Mouse (Mus musculus): ENCODE data around the gene Cntn1.

The Cntn1 gene

DNA sequence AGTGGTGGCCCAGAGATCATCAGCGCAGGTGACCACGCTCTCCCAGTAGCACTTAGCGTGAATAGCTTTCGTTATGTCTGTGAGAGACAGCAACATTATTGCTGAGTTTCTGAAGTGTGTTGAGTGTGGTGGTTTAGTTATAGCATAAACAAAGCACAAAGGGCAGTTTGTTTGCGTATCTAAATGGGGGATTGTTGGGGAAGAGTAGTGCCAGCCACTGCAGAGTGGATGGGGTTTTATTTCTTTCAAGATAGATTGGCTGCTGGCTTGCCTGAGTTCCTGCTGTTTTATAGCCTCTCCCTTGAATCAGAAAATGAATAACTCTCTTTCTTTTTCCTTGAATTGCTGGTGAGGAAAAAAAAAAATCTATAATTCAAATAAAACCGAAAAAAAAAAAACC lies 86.1 kb downstream of the Cntn1 start:
- no peak for DNase-seq (ENCODE audit: low read depth, low spot score)

DNA sequence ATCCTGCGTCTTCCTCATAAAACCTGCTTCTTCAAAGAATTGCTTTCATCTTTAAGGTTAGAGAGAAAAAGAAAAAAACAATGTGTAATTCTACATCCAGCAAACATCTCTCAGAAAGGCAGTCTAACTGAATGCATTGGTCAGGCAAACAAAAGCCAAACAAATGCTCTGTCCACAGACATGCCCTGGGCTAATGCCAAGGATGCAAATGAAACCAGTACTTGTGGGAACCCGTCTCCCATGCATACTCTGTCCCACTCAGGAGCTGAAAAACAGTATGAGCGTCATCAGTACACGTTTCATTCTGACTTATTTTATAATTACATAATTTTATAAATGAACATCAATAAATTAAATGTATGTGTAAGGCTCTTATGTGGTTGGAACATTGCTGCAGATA lies 91.0 kb downstream of the Cntn1 start:
- DNase-seq (ENCODE audit: low read depth, low spot score) = no peak

DNA sequence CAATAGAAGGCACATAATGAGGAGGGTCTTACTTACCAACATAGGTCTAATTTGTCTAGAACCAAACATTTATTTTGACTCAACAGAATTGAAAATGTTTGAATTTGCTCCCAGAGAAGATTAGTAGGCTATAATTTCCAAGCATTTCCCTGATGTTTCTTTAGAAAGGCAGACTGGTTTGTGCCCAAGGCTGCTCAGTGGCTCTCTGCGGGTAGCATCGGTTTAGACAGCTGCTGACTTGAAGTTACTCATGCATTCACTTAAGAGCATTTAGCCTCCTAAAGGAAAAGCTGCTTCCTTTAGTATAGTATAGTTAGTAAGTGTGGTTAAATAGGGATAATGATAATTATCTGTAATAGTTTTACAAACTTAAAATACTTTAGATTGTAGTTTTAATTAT lies 104.0 kb downstream of the Cntn1 start:
- DNase-seq (ENCODE audit: low read depth, low spot score) = no peak

DNA sequence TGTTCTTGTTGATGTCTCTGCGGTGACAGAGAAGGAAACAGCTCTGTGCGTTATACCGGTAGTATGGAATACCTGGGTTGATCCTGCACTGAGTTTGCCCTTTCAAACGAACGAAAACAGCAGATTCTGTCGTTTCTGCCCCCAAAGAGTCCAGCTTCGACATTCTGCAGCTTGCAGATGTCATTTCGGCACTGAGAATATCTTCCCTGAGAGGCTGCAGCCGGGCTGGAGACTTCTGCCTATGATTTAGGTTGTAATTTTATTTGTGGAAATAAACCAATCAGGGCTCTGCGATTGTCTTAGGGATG lies 109.8 kb downstream of the Cntn1 start:
- no peak for DNase-seq (ENCODE audit: low read depth, low spot score)

DNA sequence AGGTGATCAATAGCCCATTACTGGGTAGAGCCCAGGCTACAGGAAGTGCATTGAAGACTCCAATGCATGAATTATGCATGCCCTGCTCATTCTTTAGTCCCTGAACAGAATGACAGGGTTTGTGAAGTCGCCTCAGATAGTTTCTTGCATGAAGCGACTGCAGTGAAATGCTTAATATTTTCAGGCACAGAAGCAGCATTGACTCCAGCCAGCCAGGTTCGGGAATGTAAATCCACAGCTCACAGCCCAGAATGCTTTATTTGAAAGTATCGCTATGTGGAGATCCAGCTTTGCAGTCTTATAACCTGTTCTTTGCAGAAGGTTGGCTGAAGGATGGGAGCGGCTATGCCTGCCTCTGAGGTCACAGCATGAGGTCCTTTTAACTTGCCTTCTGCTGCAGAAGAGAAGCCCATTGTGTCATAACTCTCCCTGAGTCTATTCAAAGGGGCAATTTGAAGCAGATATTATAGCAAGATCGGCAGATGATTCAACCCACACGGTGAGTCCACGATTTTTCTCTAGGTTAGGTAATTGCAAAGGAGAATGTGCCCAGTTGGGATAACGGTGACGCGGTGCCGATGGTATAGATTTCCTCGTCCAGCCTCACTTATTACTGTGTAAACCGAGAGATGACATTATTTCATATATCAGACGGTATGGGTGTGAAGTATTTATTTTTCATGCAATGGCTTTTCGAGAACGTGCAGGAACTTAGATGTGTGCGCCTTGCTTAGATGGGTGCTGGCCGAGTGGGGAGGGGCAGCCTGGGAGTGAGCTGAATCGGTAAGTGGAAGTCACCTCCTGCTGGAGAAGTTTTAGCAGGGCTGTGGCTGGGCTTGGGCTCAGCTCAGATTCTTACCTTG lies 110.4 kb downstream of the Cntn1 start:
- no peak for DNase-seq (ENCODE audit: low read depth, low spot score)

DNA sequence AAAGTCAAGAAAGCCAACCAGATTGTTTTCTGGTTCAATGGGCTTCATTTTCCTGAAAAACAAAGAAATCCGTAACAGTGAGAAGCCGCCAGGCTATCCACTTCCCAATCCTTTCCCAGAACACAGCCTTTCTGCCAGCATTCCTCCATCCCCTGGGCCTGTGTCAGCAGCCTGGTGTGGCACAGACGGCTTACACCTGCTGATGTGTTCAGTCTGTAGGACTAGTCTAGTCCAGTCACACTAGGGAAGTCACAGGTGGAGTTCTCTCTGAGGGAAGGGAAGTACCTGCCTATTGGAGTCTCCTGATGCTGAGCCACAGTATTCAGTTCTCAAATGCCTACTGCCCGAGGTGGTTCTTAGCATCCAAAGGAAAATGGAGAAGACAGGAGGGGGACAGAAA lies 111.9 kb downstream of the Cntn1 start:
- no peak for DNase-seq (ENCODE audit: low read depth, low spot score)

DNA sequence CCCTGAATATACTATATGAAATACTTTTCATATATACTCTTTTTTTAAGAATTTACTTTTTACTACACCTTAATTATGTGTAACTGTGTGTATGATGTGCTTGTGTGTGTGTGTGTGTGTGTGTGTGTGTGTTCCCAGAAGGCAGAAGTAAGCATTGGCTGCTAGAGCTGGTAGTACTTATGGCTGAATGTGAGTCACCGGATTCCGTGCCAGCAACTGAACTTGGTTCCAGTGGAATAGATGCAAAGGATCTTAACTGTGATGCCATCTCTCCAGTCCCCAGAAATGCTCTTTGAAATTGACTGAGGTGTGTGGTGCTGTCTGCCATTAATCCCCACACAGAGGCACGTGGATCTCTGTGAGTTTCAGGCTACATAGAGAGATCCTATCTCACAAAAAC lies 113.2 kb downstream of the Cntn1 start:
- no peak for DNase-seq (ENCODE audit: low read depth, low spot score)

DNA sequence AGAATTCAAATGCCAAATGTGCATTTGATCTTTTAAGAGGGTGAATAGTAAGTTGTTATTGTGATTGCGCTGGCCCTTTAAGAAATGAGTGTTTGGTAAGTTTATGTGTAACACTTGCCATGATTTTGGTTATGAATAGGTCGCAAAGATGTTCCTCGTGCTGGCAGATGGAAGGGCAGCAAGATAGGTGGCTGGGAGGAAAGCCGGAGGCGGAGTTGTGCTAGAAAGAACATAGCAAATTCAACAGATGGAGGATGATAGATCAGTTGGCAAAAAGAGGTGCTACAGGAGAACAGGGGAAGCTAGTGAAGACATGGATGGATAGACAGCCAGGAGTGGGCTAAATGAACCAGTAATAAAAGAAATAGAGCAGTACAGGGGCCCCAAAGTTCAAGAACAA lies 115.3 kb downstream of the Cntn1 start:
- no peak for DNase-seq (ENCODE audit: low read depth, low spot score)

DNA sequence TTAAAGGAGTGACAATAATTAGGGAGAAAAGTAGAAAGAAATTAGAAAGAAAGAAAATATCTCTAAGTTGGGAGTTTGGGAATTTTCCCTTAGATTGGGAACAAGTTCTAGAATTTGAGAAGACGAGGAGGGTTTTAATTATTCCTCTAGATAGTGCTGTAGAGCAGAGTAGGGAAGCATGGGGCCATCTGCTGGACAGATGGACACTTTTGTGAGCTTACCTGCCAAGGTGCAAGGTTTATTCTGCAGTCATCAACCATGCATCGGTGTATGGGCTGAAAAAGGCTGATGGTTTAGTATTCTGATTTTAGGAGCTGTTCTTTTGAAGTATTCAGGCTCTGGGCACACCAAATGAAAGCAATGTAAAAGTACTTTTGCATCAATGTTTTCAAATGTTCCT lies 124.8 kb downstream of the Cntn1 start:
- DNase-seq (ENCODE audit: low read depth, low spot score) = no peak

DNA sequence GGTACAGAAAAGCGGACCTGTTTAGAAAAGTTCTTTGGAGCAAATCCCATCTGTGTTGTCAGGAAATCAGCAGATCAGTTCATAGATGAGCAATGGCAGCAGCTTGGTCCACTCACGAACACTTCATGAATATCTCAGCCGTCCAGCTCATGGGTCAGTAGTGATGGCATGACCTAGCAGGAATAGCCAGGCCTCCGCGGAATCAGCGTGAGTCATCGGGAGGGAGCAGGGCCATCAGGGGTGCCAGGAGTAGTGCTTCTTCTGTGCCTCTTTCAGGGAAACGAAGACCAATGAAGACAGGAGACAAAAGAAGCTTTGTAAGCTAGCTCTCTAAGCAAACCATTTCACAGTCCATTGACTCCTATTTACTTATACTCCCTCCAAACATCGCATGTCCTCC lies 126.4 kb downstream of the Cntn1 start:
- no peak for DNase-seq (ENCODE audit: low read depth, low spot score)

DNA sequence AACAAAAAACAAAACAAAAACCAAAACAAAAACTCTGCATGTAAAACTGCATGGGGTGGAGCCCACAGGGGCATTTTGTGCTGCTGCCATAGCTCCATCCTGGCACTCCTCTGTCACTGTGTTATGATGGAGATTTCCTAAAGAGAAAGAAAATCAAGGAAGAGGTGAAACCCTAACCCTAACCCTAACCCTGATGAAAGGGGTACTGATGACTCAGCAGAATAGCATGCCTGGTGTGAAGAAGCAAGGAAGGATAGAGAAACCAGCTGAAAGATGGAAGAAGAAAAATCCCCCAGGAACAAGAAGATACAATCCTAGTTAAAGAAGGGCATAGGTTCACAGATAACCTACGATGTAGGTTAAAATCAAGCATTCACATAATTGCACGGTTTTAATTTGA lies 134.5 kb downstream of the Cntn1 start:
- no peak for DNase-seq (ENCODE audit: low read depth, low spot score)

DNA sequence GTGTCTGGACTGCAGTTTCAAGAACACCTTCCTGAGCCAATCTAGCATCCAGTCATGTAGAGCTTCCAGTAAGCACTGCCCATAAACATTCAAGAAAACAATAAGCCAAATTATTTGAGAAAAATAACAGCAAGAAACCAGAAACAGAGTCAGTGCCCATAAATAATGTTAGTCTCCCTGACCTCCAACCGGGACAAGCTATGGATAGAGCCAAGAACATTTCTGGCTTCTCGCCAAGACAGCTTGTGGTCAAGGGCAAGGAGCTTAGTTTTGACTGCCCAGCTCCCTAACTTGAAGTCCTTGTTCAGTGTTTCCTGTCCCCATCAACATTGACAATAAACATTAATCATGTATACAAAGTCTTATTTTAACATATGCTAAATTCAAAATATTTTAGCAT lies 139.0 kb downstream of the Cntn1 start:
- DNase-seq (ENCODE audit: low read depth, low spot score) = no peak

DNA sequence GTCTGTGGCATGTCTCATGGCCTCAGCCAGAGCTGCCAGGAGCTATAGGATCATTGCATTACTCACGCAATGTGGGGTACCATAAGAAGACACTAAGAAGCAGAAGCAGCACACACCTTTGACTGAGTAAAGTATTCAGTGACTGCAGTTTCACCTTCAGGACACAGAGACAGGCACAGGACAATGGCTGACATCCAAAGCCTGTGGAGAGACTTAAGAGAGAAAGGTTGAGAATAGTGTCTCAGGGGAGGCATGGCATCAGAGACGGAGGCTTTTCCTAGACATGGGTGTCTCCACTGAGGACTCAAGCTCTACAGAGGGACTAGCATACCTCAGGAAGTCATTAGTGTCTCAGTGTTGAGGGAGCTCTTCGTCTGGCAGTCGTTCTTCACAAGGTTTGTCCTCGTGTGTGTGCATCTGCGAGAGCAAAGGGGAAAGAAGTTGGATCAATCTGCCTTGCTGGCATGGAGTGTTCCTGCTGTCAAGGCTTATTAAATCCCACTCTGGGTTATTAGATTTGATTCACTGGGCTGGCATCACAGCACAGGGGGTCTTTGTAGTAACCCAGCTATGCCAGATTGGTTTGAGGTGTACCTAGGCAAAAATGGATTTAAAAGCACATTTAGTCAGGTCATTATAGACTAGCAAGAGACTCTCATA lies 149.5 kb downstream of the Cntn1 start:
- DNase-seq (ENCODE audit: low read depth, low spot score) = no peak

DNA sequence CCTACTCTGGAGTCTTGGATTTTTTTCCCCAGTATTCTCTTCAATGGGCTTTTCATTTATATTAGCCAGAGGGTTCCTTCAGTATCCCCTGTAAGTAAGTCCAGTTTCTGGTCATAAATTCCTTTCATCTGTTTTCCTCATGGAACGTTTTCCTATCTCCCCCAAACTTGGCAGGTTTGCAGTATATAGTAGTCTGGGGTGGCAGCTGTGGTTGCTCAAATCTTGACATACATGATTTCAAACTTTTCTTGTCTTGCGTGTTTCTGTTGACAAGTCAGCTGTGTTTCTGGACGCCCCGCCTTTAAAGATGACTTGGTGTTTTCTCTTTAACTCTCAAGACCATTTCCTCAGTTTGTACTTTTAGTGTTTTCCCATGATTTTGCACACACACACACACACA lies 155.7 kb downstream of the Cntn1 start:
- no peak for DNase-seq (ENCODE audit: low read depth, low spot score)

DNA sequence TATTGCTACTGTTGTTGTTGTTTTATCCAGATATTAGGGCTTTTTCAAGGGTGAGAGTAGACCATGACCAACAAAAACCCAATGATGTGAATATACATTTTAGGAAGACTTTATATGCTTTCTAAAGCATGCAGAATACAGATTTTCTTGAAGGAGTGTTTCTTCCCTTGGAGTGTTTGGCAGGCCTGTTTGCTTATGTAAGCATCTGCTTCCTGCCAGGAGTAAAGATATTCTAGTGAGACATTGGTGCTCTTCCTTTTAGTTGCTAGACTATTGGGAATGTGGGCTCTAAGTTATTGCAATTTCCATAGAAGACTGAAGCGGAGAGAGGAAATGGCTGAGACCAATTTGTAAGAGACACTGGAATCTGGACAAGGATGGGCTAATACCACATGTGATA lies 158.8 kb downstream of the Cntn1 start:
- DNase-seq (ENCODE audit: low read depth, low spot score) = no peak

DNA sequence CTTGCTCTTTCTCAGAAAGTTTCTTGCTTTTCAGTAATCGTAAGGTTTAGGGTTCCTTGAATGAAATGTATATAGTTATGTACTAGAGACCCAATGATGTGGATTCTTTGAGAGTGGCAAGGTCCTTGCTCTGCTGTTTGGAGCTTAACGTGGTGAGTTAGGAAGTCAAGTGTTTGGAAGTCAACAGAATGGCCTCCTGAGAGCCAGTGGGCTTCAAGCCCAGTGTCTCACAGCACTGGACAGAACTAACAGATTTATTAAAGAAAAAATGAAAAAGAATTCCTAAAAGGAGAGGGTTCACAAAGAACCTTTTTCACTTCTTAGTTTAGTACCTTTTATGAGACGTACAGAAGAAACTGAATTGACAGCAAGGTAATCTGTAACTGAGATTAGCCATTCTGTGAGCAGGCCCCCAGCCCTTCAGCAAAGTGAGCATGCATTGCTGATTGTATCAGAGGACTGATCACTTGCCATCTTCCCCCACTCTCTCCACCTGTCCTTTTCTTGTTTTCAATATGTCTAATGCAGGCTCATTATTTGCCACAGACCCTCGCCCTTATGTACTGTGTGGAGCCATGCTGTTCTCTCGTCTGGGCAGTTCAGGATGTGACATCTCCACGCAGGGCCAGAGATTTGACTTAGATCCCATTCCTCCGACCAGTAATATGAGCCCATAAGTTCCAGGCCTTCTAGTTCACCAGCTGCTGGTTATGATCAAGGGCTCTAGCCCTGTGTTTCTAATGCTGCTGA lies 159.7 kb downstream of the Cntn1 start:
- DNase-seq (ENCODE audit: low read depth, low spot score) = no peak

DNA sequence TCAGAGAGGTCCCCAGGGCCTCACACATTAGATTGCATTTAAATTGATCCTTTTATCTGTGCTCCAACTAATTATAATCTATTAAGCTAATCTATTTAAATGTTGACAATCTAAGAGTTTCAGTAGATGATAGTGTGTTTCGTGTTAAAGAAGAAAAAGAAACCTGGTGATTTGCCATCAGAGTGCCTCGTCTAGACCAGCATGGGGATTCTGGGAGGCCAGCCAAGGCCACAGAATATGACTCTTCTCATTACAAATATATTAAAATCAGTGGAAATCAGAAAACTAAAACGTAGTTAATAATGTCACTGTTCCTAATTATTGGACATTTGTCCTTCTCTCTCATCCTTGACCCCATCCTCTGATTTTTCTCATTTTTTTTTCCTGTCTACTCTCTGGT lies 164.9 kb downstream of the Cntn1 start:
- DNase-seq (ENCODE audit: low read depth, low spot score) = no peak

DNA sequence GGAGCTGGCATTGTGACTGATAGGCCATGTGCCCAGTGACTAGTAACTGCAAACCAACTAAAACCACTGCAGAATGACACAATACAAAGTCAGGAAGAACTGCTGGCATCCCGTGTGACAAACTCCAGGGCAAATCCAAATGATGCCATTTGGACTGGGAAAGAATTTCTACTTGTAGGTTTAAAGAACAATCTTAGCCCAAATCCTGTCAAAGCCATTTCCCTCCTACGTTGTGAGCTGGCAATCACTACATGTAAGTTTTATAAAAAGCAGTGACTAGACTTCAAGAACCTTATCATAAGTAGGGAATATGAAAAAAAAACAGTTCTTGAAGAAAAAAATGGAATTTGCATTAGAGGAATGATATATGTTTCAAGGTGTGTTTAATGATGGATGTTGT lies 170.5 kb downstream of the Cntn1 start:
- DNase-seq (ENCODE audit: low read depth, low spot score) = no peak

DNA sequence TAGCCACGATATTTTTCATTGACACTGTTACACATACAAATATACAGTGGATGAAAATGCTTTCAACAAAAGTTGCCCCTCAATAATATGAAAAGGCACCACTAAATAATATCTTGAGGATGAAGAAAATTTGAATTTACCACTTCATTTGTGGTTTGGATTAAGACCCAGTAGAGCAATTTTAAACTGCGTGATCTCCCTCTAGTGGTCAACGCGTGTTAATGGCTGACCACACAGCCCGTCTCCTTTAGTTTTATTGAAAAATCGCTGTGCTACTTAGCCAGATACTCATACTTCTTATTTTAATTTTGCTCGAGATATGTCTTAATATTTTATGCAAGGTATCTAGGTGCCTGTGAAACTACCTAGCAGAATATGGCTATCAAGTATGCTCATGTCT lies 180.4 kb downstream of the Cntn1 start:
- DNase-seq (ENCODE audit: low read depth, low spot score) = no peak

DNA sequence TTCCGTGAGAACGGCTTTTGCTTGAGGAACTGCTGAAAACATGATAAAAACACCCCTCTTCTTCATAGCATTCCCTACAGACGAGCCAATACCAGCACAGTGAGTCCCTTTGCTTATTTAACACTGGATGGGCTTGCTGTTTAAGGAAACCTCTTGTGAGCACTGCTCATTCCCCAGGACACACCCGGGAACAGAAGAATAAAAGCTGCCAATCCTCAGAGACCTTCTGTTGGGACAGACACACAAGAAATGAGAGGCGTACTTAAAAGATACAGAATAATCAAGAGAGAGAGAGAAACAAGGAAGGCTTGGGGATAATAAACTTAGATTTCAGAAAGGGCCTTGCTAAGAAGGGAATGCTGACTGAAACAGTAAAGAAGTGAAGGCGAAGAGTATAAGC lies 184.9 kb downstream of the Cntn1 start:
- no peak for DNase-seq (ENCODE audit: low read depth, low spot score)

DNA sequence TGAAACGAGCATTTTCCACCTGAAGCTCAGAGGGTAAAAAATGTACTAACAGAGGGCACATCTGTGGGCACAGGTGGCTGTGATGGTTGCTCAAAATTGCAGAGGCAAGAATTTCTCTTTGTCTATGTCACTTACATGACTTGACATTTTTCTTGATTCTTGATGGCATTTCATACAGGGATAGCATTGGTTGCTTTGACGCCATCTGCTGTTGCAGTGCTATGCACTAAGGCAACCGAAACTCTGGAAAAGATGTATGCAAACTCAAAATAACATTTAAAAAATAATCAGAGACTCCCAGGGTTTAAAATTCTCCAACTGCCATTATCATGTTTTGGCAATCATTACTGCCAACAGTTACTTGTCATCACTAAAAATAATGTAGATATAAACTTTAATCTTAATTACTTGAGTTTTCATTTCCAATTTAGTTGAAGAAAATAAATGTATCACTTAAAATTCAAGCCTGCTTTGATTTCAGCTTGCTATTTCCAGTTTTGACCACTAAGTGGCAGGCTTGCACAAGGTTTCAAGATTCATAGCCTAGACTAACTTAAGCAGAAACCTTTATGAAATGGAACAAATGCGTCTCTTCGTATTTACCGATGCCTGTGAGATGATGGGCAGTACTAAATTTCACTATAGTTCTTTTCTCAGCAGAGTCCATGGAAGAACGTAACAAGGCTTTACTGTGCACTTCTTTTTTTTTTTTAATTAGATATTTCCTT lies 214.2 kb downstream of the Cntn1 start:
- no peak for DNase-seq (ENCODE audit: low read depth, low spot score)

DNA sequence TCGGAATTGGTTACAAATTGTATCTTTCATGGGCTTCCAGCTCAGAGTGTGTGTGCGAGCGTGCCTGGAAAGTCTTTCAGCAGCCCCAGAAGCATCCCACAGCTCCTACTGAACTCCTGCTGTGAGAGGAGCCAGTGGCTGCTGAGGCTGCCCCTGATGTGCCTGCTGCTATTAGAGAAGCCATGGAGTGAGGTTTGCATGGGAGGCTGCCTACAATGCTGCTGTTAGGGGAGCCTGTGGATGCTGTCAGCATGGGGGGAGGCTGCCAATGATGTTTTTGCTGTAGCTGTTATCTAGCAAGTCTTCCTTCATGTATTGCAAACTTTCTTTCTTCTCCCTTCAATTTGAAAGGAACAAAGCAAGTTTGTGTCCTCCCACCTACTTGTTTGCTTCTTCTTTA lies 217.4 kb downstream of the Cntn1 start:
- DNase-seq (ENCODE audit: low read depth, low spot score) = no peak

All from WW6 (cell line).